Mouse (Mus musculus) cerebellum, adult 18-20 months (tissue): ENCODE results near the gene Scamp2.

Experiments used
- DNase-seq, 2 experiments: peaks; one replicate each; pipeline ENCODE4 v3.0.0; 2021

Scamp2 gene

GRCm38 (mm10) chr9:57552139-57552887 lies 8.4 kb upstream of the Scamp2 start, which contains the start of gene Mpi:
Mpi (minus strand) TSS chr9:57552763.
- peak; percentile 80 to 84 for DNase-seq

- no peak for DNase-seq
Observed at GRCm38 (mm10) chr9:57553119-57553518, 7.6 kb upstream of the Scamp2 start.

GRCm38 (mm10) chr9:57554753-57555152 lies 6.0 kb upstream of the Scamp2 start:
- DNase-seq: no peak

GRCm38 (mm10) chr9:57557215-57557614 lies 3.5 kb upstream of the Scamp2 start:
- DNase-seq: no peak

GRCm38 (mm10) chr9:57558625-57559024 lies 2.1 kb upstream of the Scamp2 start:
- DNase-seq: no peak

GRCm38 (mm10) chr9:57559568-57559967 lies 1.2 kb upstream of the Scamp2 start:
- DNase-seq: no peak

- DNase-seq: no peak
Observed at GRCm38 (mm10) chr9:57560263-57560662, 480 bp upstream of the Scamp2 start.

GRCm38 (mm10) chr9:57561711-57562099 lies 962 bp downstream of the Scamp2 start:
- no peak for DNase-seq

- no peak for DNase-seq
Observed at GRCm38 (mm10) chr9:57562896-57563372, 2.2 kb downstream of the Scamp2 start.

- DNase-seq: no peak
Observed at GRCm38 (mm10) chr9:57564609-57565008, 3.9 kb downstream of the Scamp2 start.

GRCm38 (mm10) chr9:57565741-57566221 lies 5.0 kb downstream of the Scamp2 start:
- DNase-seq: no peak

- no peak for DNase-seq
Observed at GRCm38 (mm10) chr9:57566846-57567245, 6.1 kb downstream of the Scamp2 start.

GRCm38 (mm10) chr9:57568500-57568899 lies 7.8 kb downstream of the Scamp2 start:
- no peak for DNase-seq

GRCm38 (mm10) chr9:57574397-57574796 lies 13.7 kb downstream of the Scamp2 start:
- no peak for DNase-seq

GRCm38 (mm10) chr9:57575577-57575976 lies 14.8 kb downstream of the Scamp2 start:
- DNase-seq: no peak

- DNase-seq: no peak
Observed at GRCm38 (mm10) chr9:57577144-57577849, 16.6 kb downstream of the Scamp2 start.

GRCm38 (mm10) chr9:57584991-57585390 lies 24.2 kb downstream of the Scamp2 start:
- DNase-seq: no peak

GRCm38 (mm10) chr9:57589224-57590126 lies 28.7 kb downstream of the Scamp2 start, which contains the start of gene Ulk3:
Ulk3 (plus strand) TSS chr9:57589452.
- DNase-seq: peak; percentile 79 to 82

GRCm38 (mm10) chr9:57590726-57591125 lies 30.0 kb downstream of the Scamp2 start:
- DNase-seq: no peak

- DNase-seq: no peak
Observed at GRCm38 (mm10) chr9:57593454-57594173, 32.9 kb downstream of the Scamp2 start.

GRCm38 (mm10) chr9:57594174-57594509 lies 33.4 kb downstream of the Scamp2 start:
- DNase-seq: no peak

GRCm38 (mm10) chr9:57597265-57597664 lies 36.5 kb downstream of the Scamp2 start:
- no peak for DNase-seq
